In the genomic region with DNA sequence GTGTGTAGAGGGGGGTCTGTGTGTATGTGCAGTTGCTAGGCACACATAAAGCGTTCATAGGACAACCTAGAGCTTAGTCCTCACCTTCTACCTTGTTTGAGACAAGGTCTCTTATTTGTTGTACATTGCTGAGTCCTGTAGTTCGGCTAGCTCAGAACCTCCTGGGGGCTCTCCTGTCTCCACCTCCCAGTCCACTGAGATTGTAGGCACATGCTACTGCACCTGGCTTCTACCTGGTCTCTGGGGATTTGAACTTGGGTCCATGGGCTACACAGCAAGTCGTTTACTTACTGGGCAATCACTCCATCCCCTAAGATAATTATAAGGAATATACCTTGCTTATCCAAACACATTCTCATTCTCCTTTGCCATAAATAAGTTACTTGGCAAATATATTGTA, we compare ENCODE assay signal across 19 mouse cellular contexts. TPM values are rescaled to one million over a fixed set of nuclear protein-coding genes. Genes with fewer than 3 reads are reported as not detected.
DNase-seq lines count a peak whose midpoint lies in the region; ATAC-seq and TF ChIP-seq lines count a peak whose summit lies in the region.
"Had no signal": no experiment of that assay in that cellular context is flagged by ENCODE, and none has a peak within 500 bp of the region (broad histone marks: within the 10 kb centered on the region; RNA-seq: fewer than 3 reads in every experiment).

No protein-coding gene starts in this region.

- 0 out of 2 replicates have a peak overlapping the region, but pooled peaks have one; percentile 31 for H3K27ac ChIP-seq in embryonic facial prominence, embryonic 15.5 days (replicated peaks)
- no peak overlapping the region for H3K27ac ChIP-seq in embryonic facial prominence, embryonic 10.5 days (replicated peaks)
- H3K27ac ChIP-seq in intestine, embryonic 14.5 days (ENCODE audit: low read depth): peak overlapping the region; percentile 68
- no peak overlapping the region for H3K27ac ChIP-seq in intestine, embryonic 16.5 days (ENCODE audit: low read length)
- H3K27ac ChIP-seq in thymus, adult 2 months (ENCODE audit: control insufficient read depth, insufficient read depth, low read length): peak overlapping the region; percentile 46; the same call in 1 of the 2 replicates
- no peak overlapping the region for H3K27ac ChIP-seq in stomach, embryonic 16.5 days (ENCODE audit: low read length)
- H3K27ac ChIP-seq: forebrain, embryonic 13.5 days; hindbrain, postnatal 0 days; limb, embryonic 12.5 days; liver, embryonic 13.5 days; lung, embryonic 15.5 days had no signal

- no peaks in the 10 kb centered on the region for H3K9me3 ChIP-seq in embryonic facial prominence, embryonic 15.5 days (replicated peaks)
- H3K9me3 ChIP-seq in embryonic facial prominence, embryonic 10.5 days: no peaks in the 10 kb centered on the region
- no peaks in the 10 kb centered on the region for H3K9me3 ChIP-seq in intestine, embryonic 14.5 days (ENCODE audit: control insufficient read depth, low read length)
- H3K9me3 ChIP-seq in intestine, embryonic 16.5 days (ENCODE audit: control insufficient read depth, low read length): no peaks in the 10 kb centered on the region
- no peaks in the 10 kb centered on the region for H3K9me3 ChIP-seq in stomach, embryonic 16.5 days (replicated peaks; ENCODE audit: control insufficient read depth, low read length)
- H3K9me3 ChIP-seq: forebrain, embryonic 13.5 days; limb, embryonic 12.5 days; liver, embryonic 13.5 days; lung, embryonic 15.5 days had no signal

- no peak overlapping the region for H3K9ac ChIP-seq in embryonic facial prominence, embryonic 15.5 days
- no peak overlapping the region for H3K9ac ChIP-seq in intestine, embryonic 14.5 days (ENCODE audit: low read length)
- no peak overlapping the region for H3K9ac ChIP-seq in intestine, embryonic 16.5 days (ENCODE audit: low read depth, low read length)
- H3K9ac ChIP-seq in stomach, embryonic 16.5 days (ENCODE audit: low read length): no peak overlapping the region
- H3K9ac ChIP-seq: forebrain, embryonic 13.5 days; limb, embryonic 12.5 days; lung, embryonic 15.5 days had no signal

- H3K4me1 ChIP-seq in embryonic facial prominence, embryonic 15.5 days: peaks cover 7% of the 10 kb centered on the region
- no peaks in the 10 kb centered on the region for H3K4me1 ChIP-seq in embryonic facial prominence, embryonic 10.5 days
- no peaks in the 10 kb centered on the region for H3K4me1 ChIP-seq in intestine, embryonic 14.5 days (replicated peaks; ENCODE audit: control insufficient read depth, insufficient read depth, low read length)
- H3K4me1 ChIP-seq in intestine, embryonic 16.5 days (ENCODE audit: control insufficient read depth, insufficient read depth, low read length): no peaks in the 10 kb centered on the region
- peaks cover 4% of the 10 kb centered on the region for H3K4me1 ChIP-seq in thymus, adult 2 months (replicated peaks; ENCODE audit: control insufficient read depth, insufficient read depth, low read length)
- no peaks in the 10 kb centered on the region for H3K4me1 ChIP-seq in stomach, embryonic 16.5 days (ENCODE audit: control insufficient read depth, insufficient read depth, low read length)

- WGBS in embryonic facial prominence, embryonic 15.5 days: 81% methylated on average over 3 of the region's 3 CpGs
- WGBS in embryonic facial prominence, embryonic 10.5 days: 87% methylated on average over 3 of the region's 3 CpGs
- WGBS in intestine, embryonic 14.5 days: 86% methylated on average over 3 of the region's 3 CpGs
- WGBS in intestine, embryonic 16.5 days: 85% methylated on average over 3 of the region's 3 CpGs
- 72% methylated on average over 3 of the region's 3 CpGs for WGBS in thymus, adult 2 months
- WGBS in stomach, embryonic 16.5 days: 82% methylated on average over 3 of the region's 3 CpGs

- H3K4me3 ChIP-seq in embryonic facial prominence, embryonic 15.5 days (replicated peaks): no peak overlapping the region
- H3K4me3 ChIP-seq in embryonic facial prominence, embryonic 10.5 days: no peak overlapping the region
- no peak overlapping the region for H3K4me3 ChIP-seq in intestine, embryonic 14.5 days (ENCODE audit: low read depth, low read length)
- no peak overlapping the region for H3K4me3 ChIP-seq in intestine, embryonic 16.5 days (ENCODE audit: low read length)
- H3K4me3 ChIP-seq in thymus, adult 2 months (ENCODE audit: control insufficient read depth, insufficient read depth, low read length): no peak overlapping the region
- no peak overlapping the region for H3K4me3 ChIP-seq in stomach, embryonic 16.5 days (replicated peaks; ENCODE audit: low read length)
- H3K4me3 ChIP-seq: forebrain, embryonic 13.5 days had no signal

- no peak overlapping the region for H3K4me2 ChIP-seq in embryonic facial prominence, embryonic 15.5 days (replicated peaks)
- H3K4me2 ChIP-seq in intestine, embryonic 14.5 days (ENCODE audit: low read length): no peak overlapping the region
- no peak overlapping the region for H3K4me2 ChIP-seq in intestine, embryonic 16.5 days (ENCODE audit: low read depth, low read length)
- H3K4me2 ChIP-seq in stomach, embryonic 16.5 days (ENCODE audit: low read depth, low read length): peak overlapping the region; percentile 48; the same call in 1 of the 2 replicates
- H3K4me2 ChIP-seq: limb, embryonic 12.5 days had no signal

- no peak for TF ChIP-seq CTCF in thymus, adult 2 months (IDR thresholded peaks at IDR 0.05; ENCODE audit: borderline replicate concordance, control insufficient read depth, extremely low read depth, insufficient read depth, low read length, poor library complexity)

- TF ChIP-seq POLR2A in thymus, adult 2 months (IDR thresholded peaks at IDR 0.05; ENCODE audit: control insufficient read depth, extremely low read depth, insufficient read depth, low read length, poor library complexity): no peak

- H3K36me3 ChIP-seq in embryonic facial prominence, embryonic 15.5 days: no peaks in the 10 kb centered on the region
- no peaks in the 10 kb centered on the region for H3K36me3 ChIP-seq in embryonic facial prominence, embryonic 10.5 days (replicated peaks)
- no peaks in the 10 kb centered on the region for H3K36me3 ChIP-seq in intestine, embryonic 14.5 days (ENCODE audit: control insufficient read depth, insufficient read depth, low read length)
- H3K36me3 ChIP-seq in intestine, embryonic 16.5 days (ENCODE audit: control insufficient read depth, insufficient read depth, low read length): no peaks in the 10 kb centered on the region
- peaks cover 18% of the 10 kb centered on the region; the same call in 1 of the 2 replicates for H3K36me3 ChIP-seq in thymus, adult 2 months (ENCODE audit: control insufficient read depth, insufficient read depth, low read length)
- no peaks in the 10 kb centered on the region for H3K36me3 ChIP-seq in stomach, embryonic 16.5 days (ENCODE audit: control insufficient read depth, insufficient read depth, low read length)
- H3K36me3 ChIP-seq: limb, embryonic 12.5 days; liver, embryonic 13.5 days; lung, embryonic 15.5 days had no signal

- ATAC-seq in embryonic facial prominence, embryonic 15.5 days (ENCODE audit: insufficient number of reproducible peaks, low FRiP score, low TSS enrichment, low read depth): no peak
- no peak for ATAC-seq in intestine, embryonic 14.5 days (replicated peaks; ENCODE audit: low FRiP score, low TSS enrichment, low read depth)
- no peak for ATAC-seq in intestine, embryonic 16.5 days
- ATAC-seq in stomach, embryonic 16.5 days (ENCODE audit: insufficient read depth, low FRiP score): no peak
- ATAC-seq: hindbrain, postnatal 0 days; midbrain, embryonic 16.5 days had no signal

- no peak for DNase-seq in embryonic facial prominence, embryonic 10.5 days (ENCODE audit: low spot score)
- no peak for DNase-seq in intestine, embryonic 14.5 days (ENCODE audit: low spot score)
- no peak for DNase-seq in thymus, adult 2 months
- no peak for DNase-seq in thymus, postnatal 0 days (ENCODE audit: low spot score)
- no peak for DNase-seq in kidney, postnatal 10 days
- DNase-seq: cerebellum, adult 8-10 months; kidney, postnatal 4 days; liver, embryonic 13.5 days had no signal

- no peaks in the 10 kb centered on the region for H3K27me3 ChIP-seq in embryonic facial prominence, embryonic 15.5 days
- peaks cover 8% of the 10 kb centered on the region for H3K27me3 ChIP-seq in embryonic facial prominence, embryonic 10.5 days (replicated peaks; ENCODE audit: low read depth, poor library complexity, severe bottlenecking)
- H3K27me3 ChIP-seq in intestine, embryonic 14.5 days (replicated peaks; ENCODE audit: control insufficient read depth, insufficient read depth, low read length): no peaks in the 10 kb centered on the region
- no peaks in the 10 kb centered on the region for H3K27me3 ChIP-seq in intestine, embryonic 16.5 days (replicated peaks; ENCODE audit: control insufficient read depth, insufficient read depth, low read length)
- no peaks in the 10 kb centered on the region for H3K27me3 ChIP-seq in thymus, adult 2 months (ENCODE audit: control insufficient read depth, insufficient read depth, low read length)
- no peaks in the 10 kb centered on the region for H3K27me3 ChIP-seq in stomach, embryonic 16.5 days (ENCODE audit: control insufficient read depth, insufficient read depth, low read length)
- H3K27me3 ChIP-seq: forebrain, embryonic 13.5 days; liver, embryonic 13.5 days; lung, embryonic 15.5 days had no signal

RNA-seq across cellular contexts. Expression of a gene that starts 5.4 kb away (rescaled TPM):
- 0.71 and 0.72 TPM in 2 replicates for polyA plus RNA-seq in embryonic facial prominence, embryonic 15.5 days (2015; fragmentation: Nextera tagmentation; extraction: Ambion mirVana)
- polyA plus RNA-seq in embryonic facial prominence, embryonic 10.5 days (2016; fragmentation: Nextera tagmentation; extraction: Ambion mirVana): 0.11 and 0.18 TPM in 2 replicates
- 0.47 and 0.97 TPM in 2 replicates for polyA plus RNA-seq in intestine, embryonic 14.5 days (2014; fragmentation: Nextera tagmentation; extraction: Ambion mirVana)
- 0.51 and 0.64 TPM in 2 replicates for polyA plus RNA-seq in intestine, embryonic 16.5 days (2015; fragmentation: Nextera tagmentation; extraction: Ambion mirVana)
- polyA plus RNA-seq in thymus, adult 2 months (2012; rRNA removed): 21.1 and 22.9 TPM in 2 replicates
- polyA plus RNA-seq in thymus, postnatal 0 days (2015; fragmentation: Nextera tagmentation; extraction: Ambion mirVana): 11.3 and 12.0 TPM in 2 replicates
- polyA plus RNA-seq in stomach, embryonic 16.5 days (2015; fragmentation: Nextera tagmentation; extraction: Ambion mirVana): 0.28 and 0.45 TPM in 2 replicates

RNA-seq across cellular contexts. Expression of a gene that starts 5.4 kb away (rescaled TPM):
- 79.0 and 83.9 TPM in 2 replicates for polyA plus RNA-seq in embryonic facial prominence, embryonic 15.5 days (2015; fragmentation: Nextera tagmentation; extraction: Ambion mirVana)
- polyA plus RNA-seq in embryonic facial prominence, embryonic 10.5 days (2016; fragmentation: Nextera tagmentation; extraction: Ambion mirVana): 34.7 and 35.3 TPM in 2 replicates
- polyA plus RNA-seq in intestine, embryonic 14.5 days (2014; fragmentation: Nextera tagmentation; extraction: Ambion mirVana): 126 and 128 TPM in 2 replicates
- polyA plus RNA-seq in intestine, embryonic 16.5 days (2015; fragmentation: Nextera tagmentation; extraction: Ambion mirVana): 237 and 261 TPM in 2 replicates
- 116 and 144 TPM in 2 replicates for polyA plus RNA-seq in thymus, adult 2 months (2012; rRNA removed)
- 308 and 317 TPM in 2 replicates for polyA plus RNA-seq in thymus, postnatal 0 days (2015; fragmentation: Nextera tagmentation; extraction: Ambion mirVana)
- polyA plus RNA-seq in stomach, embryonic 16.5 days (2015; fragmentation: Nextera tagmentation; extraction: Ambion mirVana): 91.4 and 95.4 TPM in 2 replicates

RNA-seq across cellular contexts. Expression of a gene that starts 38.1 kb away (rescaled TPM):
- polyA plus RNA-seq in embryonic facial prominence, embryonic 15.5 days (2015; fragmentation: Nextera tagmentation; extraction: Ambion mirVana): not detected in 2 replicates
- not detected in 2 replicates for polyA plus RNA-seq in embryonic facial prominence, embryonic 10.5 days (2016; fragmentation: Nextera tagmentation; extraction: Ambion mirVana)
- not detected in 2 replicates for polyA plus RNA-seq in intestine, embryonic 14.5 days (2014; fragmentation: Nextera tagmentation; extraction: Ambion mirVana)
- polyA plus RNA-seq in intestine, embryonic 16.5 days (2015; fragmentation: Nextera tagmentation; extraction: Ambion mirVana): 0.11 and 0.17 TPM in 2 replicates
- polyA plus RNA-seq in thymus, adult 2 months (2012; rRNA removed): 4.0 and 4.7 TPM in 2 replicates
- 4.6 and 4.9 TPM in 2 replicates for polyA plus RNA-seq in thymus, postnatal 0 days (2015; fragmentation: Nextera tagmentation; extraction: Ambion mirVana)
- polyA plus RNA-seq in stomach, embryonic 16.5 days (2015; fragmentation: Nextera tagmentation; extraction: Ambion mirVana): not detected in 2 replicates
- polyA plus RNA-seq: forebrain, embryonic 13.5 days; heart, embryonic 14.5 days; kidney, embryonic 14.5 days; limb, embryonic 12.5 days; midbrain, embryonic 16.5 days; neural tube, embryonic 11.5 days had no signal

RNA-seq across cellular contexts. Expression of a gene that starts 38.2 kb away (rescaled TPM):
- 0.16 and 0.39 TPM in 2 replicates for polyA plus RNA-seq in embryonic facial prominence, embryonic 15.5 days (2015; fragmentation: Nextera tagmentation; extraction: Ambion mirVana)
- polyA plus RNA-seq in embryonic facial prominence, embryonic 10.5 days (2016; fragmentation: Nextera tagmentation; extraction: Ambion mirVana): 0.21 and 0.70 TPM in 2 replicates
- polyA plus RNA-seq in intestine, embryonic 14.5 days (2014; fragmentation: Nextera tagmentation; extraction: Ambion mirVana): 0.51 and 0.53 TPM in 2 replicates
- polyA plus RNA-seq in intestine, embryonic 16.5 days (2015; fragmentation: Nextera tagmentation; extraction: Ambion mirVana): not detected in 2 replicates
- polyA plus RNA-seq in thymus, adult 2 months (2012; rRNA removed): 0.20 and 0.38 TPM in 2 replicates
- 0.51 and 0.59 TPM in 2 replicates for polyA plus RNA-seq in thymus, postnatal 0 days (2015; fragmentation: Nextera tagmentation; extraction: Ambion mirVana)
- polyA plus RNA-seq in stomach, embryonic 16.5 days (2015; fragmentation: Nextera tagmentation; extraction: Ambion mirVana): 0.44 TPM in 1 of 2 replicates, not detected in the other
- polyA plus RNA-seq: kidney, embryonic 14.5 days; liver, embryonic 13.5 days; lung, embryonic 15.5 days had no signal

RNA-seq across cellular contexts. Expression of a gene that starts 47.5 kb away (rescaled TPM):
- polyA plus RNA-seq in embryonic facial prominence, embryonic 15.5 days (2015; fragmentation: Nextera tagmentation; extraction: Ambion mirVana): 9.0 and 9.9 TPM in 2 replicates
- 6.0 and 7.0 TPM in 2 replicates for polyA plus RNA-seq in embryonic facial prominence, embryonic 10.5 days (2016; fragmentation: Nextera tagmentation; extraction: Ambion mirVana)
- 7.9 and 8.4 TPM in 2 replicates for polyA plus RNA-seq in intestine, embryonic 14.5 days (2014; fragmentation: Nextera tagmentation; extraction: Ambion mirVana)
- polyA plus RNA-seq in intestine, embryonic 16.5 days (2015; fragmentation: Nextera tagmentation; extraction: Ambion mirVana): 19.1 and 19.9 TPM in 2 replicates
- polyA plus RNA-seq in thymus, adult 2 months (2012; rRNA removed): 9.6 and 9.8 TPM in 2 replicates
- 13.5 and 15.1 TPM in 2 replicates for polyA plus RNA-seq in thymus, postnatal 0 days (2015; fragmentation: Nextera tagmentation; extraction: Ambion mirVana)
- 4.8 and 8.8 TPM in 2 replicates for polyA plus RNA-seq in stomach, embryonic 16.5 days (2015; fragmentation: Nextera tagmentation; extraction: Ambion mirVana)

Comparison
In these comparisons a context has a peak if more than half of its experiments do, and no peak if none do; other contexts are left out.
1. H3K27ac ChIP-seq: peak in embryonic facial prominence, embryonic 15.5 days (single experiment), intestine, embryonic 14.5 days (single experiment) and thymus, adult 2 months (single experiment); none in embryonic facial prominence, embryonic 10.5 days (single experiment), intestine, embryonic 16.5 days (single experiment) and stomach, embryonic 16.5 days (single experiment).